Mouse (Mus musculus) midbrain, embryonic 12.5 days (tissue): ENCODE results near the gene Zswim4. TPM values are rescaled to one million over a fixed set of nuclear protein-coding genes. Genes with fewer than 3 reads are reported as not detected.
"Not testable (repeated sequence)": the region's sequence is repeated elsewhere in the genome, so short reads cannot be mapped to it uniquely, and the experiment has no call there.

Experiments used
- ATAC-seq: fragments of 200-750 bp; cut with Nextera tagmentation; 2 replicates; pipeline ENCODE4 v1.8.0; 2017; ENCODE audit warnings: low read depth, moderate TSS enrichment, moderate library complexity; ENCODE audit not compliant: low FRiP score
- H3K27ac ChIP-seq: fragments of 300-500 bp; sonication (generic); replicated peaks from 2 replicates; pipeline ENCODE4 v1.5.1; 2016; ENCODE audit warnings: mild to moderate bottlenecking
- H3K27me3 ChIP-seq: fragments of 300-500 bp; sonication (generic); 2 replicates; pipeline ENCODE4 v1.6.1; 2016; ENCODE audit warnings: mild to moderate bottlenecking
- H3K36me3 ChIP-seq: fragments of 300-500 bp; sonication (generic); 2 replicates; pipeline ENCODE4 v1.6.1; 2016
- H3K4me1 ChIP-seq: fragments of 300-500 bp; sonication (generic); 2 replicates; pipeline ENCODE4 v1.6.1; 2016
- H3K4me2 ChIP-seq: fragments of 300-500 bp; sonication (generic); replicated peaks from 2 replicates; pipeline ENCODE4 v1.6.1; 2016; ENCODE audit warnings: mild to moderate bottlenecking, moderate library complexity
- H3K4me3 ChIP-seq: fragments of 300-500 bp; sonication (generic); 2 replicates; pipeline ENCODE4 v1.5.1; 2016; ENCODE audit warnings: mild to moderate bottlenecking
- H3K9ac ChIP-seq: fragments of 300-500 bp; sonication (generic); replicated peaks from 2 replicates; pipeline ENCODE4 v1.6.1; 2016; ENCODE audit warnings: mild to moderate bottlenecking, moderate library complexity
- H3K9me3 ChIP-seq: fragments of 300-500 bp; sonication (generic); 2 replicates; pipeline ENCODE4 v1.6.1; 2016; ENCODE audit warnings: mild to moderate bottlenecking
- WGBS: fragments of 180-500 bp; shearing (Covaris S2); methylation state at CpG from one replicate; pipeline ENCODE4 v1.1.7; 2016; 5-methylcytosine and 5-hydroxymethylcytosine counted together
- polyA plus RNA-seq: library from polyadenylated mRNA; unstranded; fragments of >200 nt; fragmentation: Nextera tagmentation; extraction: Ambion mirVana; gene quantifications from 2 replicates; pipeline ENCODE4 v1.2.1, GENCODE M21; 2016

Gene Zswim4
- 55.3 and 55.7 TPM in 2 replicates for polyA plus RNA-seq

DNA sequence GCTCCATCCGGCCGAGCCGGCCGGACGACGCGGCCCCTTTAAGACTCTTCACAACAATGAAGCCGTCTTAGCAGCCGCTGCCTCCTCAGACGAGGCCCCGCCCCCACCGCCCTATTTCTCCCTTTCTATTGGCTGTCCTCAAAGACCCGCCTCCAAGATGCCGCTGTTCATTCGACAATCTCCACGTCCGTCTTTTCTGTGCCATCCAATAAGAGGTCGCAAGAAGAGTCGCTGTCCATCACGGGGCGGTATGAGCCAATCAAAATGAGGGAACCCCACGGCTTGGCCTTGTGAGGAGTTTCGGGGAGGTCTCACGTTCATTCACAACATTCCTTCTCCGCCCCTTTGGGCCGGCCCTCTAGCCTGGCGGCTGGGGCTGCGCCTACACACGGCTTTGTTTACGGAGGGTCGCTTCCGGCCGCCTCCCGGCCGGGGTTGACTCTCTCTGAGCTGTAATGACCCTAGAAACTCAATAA lies at the start of gene Zswim4:
TSS of gene Zswim4 (minus strand) at position 58 of the 476 bp plus-strand sequence.
- peak; percentile 98 for ATAC-seq
- 0% methylated on average over 35 of the region's 35 CpGs for WGBS
- Histone ChIP-seq H3K27ac (peak within 1 kb of the TSS; percentile 81), H3K27me3 (no peaks in the 10 kb centered on the region), H3K4me2 (peak within 1 kb of the TSS; percentile 72), H3K9ac (peak within 1 kb of the TSS; percentile 95), H3K4me3 (peak within 1 kb of the TSS; percentile 91), H3K36me3 (peaks cover 30% of the 10 kb centered on the region), H3K9me3 (no peaks in the 10 kb centered on the region), H3K4me1 (peaks cover 28% of the 10 kb centered on the region)

DNA sequence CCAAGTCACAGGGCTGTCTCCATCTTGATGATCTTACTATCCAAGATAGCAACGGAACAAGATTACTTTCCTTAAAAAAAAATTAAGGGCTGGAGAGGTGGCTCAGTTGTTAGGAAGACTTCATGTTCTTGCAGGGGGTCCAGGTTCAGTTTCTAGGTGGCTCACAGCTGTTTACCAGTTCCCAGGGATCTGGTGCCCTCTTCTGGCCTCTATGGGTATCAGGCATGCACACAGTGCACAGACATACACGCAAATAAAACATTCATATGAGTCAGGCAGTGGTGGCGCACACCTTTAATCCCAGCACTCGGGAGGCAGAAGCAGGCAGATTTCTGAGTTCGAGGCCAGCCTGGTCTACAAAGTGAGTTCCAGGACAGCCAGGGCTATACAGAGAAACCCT lies 48.8 kb upstream of the Zswim4 start:
- not testable (repeated sequence) for H3K27me3 ChIP-seq, H3K9ac ChIP-seq, H3K9me3 ChIP-seq, ATAC-seq, H3K4me1 ChIP-seq, H3K36me3 ChIP-seq, H3K4me3 ChIP-seq, H3K4me2 ChIP-seq, H3K27ac ChIP-seq
- 62% methylated on average over 5 of the region's 5 CpGs for WGBS

DNA sequence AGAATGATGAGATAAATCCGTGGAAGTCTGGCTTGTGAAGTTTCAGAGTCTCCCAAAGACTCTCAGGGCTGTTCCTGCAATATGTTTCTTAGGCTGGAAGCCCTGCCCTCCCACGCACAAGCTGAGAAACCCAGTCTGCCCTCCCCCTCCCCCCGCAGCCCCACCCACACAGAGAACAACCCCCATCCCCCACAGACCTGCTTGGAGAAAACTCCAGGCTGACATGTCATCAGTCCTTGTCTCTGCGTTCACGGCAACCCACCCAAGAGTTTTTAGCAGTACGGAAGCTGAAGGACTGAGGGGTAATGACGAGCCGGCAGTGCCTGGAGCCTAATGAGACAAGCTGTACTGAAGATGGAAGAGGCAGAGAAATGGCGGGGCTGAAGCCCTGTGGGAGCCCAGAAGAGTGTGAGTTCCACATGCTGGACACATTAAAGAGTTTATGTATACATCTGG lies 47.8 kb upstream of the Zswim4 start:
- 54% methylated on average over 9 of the region's 9 CpGs for whole genome bisulfite sequencing
- no peak overlapping the region for H3K4me3 ChIP-seq

DNA sequence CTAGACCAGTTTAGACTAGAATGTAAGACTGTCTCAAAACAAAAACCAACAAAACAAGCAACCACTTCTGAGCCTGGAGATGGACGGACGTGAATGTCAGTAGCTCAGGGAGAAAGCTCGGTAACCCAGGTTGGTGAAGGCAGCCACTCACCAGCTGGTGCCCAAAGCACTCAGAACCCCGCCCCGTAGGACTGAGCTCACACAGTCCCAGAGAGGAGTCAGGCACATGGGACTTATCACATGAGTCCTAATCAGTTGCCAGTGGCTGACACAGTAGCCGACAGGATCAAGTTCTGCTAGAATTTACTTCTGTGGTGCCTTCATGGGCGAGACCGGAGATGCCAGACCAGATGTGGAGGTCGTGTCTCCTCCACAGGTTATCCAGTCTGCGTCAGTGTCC lies 43.9 kb upstream of the Zswim4 start:
- no peaks in the 10 kb centered on the region for H3K4me1 ChIP-seq
- ATAC-seq = no peak
- no peak overlapping the region for H3K27ac ChIP-seq
- H3K9me3 ChIP-seq = no peaks in the 10 kb centered on the region
- no peaks in the 10 kb centered on the region for H3K36me3 ChIP-seq
- no peak overlapping the region for H3K9ac ChIP-seq
- WGBS = 81% methylated on average over 10 of the region's 10 CpGs
- H3K4me3 ChIP-seq = no peak overlapping the region
- no peaks in the 10 kb centered on the region; the same call in none of the 2 replicates for H3K27me3 ChIP-seq
- H3K4me2 ChIP-seq = no peak overlapping the region

More for the DNA sequence above, 47.8 kb upstream of the Zswim4 start:
- no peak overlapping the region for H3K27ac ChIP-seq
- H3K9ac ChIP-seq = no peak overlapping the region
- H3K4me1 ChIP-seq = no peaks in the 10 kb centered on the region
- no peaks in the 10 kb centered on the region; the same call in 1 of the 2 replicates for H3K27me3 ChIP-seq
- no peaks in the 10 kb centered on the region for H3K36me3 ChIP-seq
- no peak for ATAC-seq
- H3K4me2 ChIP-seq = no peak overlapping the region
- no peaks in the 10 kb centered on the region for H3K9me3 ChIP-seq

DNA sequence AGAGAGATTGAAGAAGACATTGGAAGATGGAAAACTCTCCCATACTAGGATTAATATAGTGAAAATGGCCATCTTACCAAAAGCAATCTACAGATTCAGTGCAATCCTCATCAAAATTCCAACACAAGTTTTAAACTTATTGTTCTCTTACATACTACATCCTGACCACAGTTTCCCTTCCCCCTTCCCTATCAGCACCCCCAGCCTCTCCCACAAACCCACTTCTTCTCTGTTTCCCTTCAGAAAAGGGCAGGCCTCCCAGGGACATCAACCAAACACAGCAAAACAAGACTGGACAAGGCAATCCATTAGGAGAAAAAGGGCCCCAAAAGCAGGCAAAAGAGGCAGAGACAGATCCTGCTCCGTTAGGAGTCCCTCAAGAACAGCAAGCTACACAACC lies 39.6 kb upstream of the Zswim4 start:
- Histone ChIP-seq H3K4me1 (no peaks in the 10 kb centered on the region), H3K36me3 (no peaks in the 10 kb centered on the region), H3K27me3 (no peaks in the 10 kb centered on the region; the same call in none of the 2 replicates), H3K4me2 (no peak overlapping the region), H3K9ac (no peak overlapping the region), H3K9me3 (no peaks in the 10 kb centered on the region), H3K4me3 (no peak overlapping the region), H3K27ac (no peak overlapping the region)
- ATAC-seq = no peak
- 62% methylated on average over 1 of the region's 1 CpGs for WGBS

DNA sequence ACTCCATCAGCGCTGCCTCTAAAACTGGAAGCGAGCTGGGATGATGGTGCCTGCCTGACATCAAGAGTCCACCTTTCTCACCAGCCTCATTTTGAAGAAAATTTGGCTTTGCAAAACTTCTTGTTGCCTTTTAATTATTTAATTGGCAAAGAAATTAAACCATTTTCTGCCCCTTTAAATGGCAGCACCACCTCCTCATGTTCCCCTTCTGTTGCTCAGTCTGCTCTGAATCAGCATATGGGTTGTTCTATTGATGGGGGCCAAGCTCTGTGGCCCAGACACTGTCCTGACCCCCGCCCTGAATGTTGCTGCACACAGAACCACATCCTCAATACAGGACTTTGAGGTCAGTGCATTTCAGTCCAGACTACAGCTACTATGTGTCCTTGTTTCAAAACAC lies 37.1 kb upstream of the Zswim4 start:
- WGBS = 85% methylated on average over 3 of the region's 3 CpGs
- H3K9me3 ChIP-seq = no peaks in the 10 kb centered on the region
- H3K36me3 ChIP-seq = no peaks in the 10 kb centered on the region
- no peak overlapping the region for H3K4me3 ChIP-seq
- no peak overlapping the region for H3K4me2 ChIP-seq
- H3K27ac ChIP-seq = no peak overlapping the region
- H3K27me3 ChIP-seq = no peaks in the 10 kb centered on the region; the same call in 1 of the 2 replicates
- no peak for ATAC-seq
- peaks cover 10% of the 10 kb centered on the region for H3K4me1 ChIP-seq
- 0 out of 2 replicates have a peak overlapping the region, but pooled peaks have one; percentile 34 for H3K9ac ChIP-seq

DNA sequence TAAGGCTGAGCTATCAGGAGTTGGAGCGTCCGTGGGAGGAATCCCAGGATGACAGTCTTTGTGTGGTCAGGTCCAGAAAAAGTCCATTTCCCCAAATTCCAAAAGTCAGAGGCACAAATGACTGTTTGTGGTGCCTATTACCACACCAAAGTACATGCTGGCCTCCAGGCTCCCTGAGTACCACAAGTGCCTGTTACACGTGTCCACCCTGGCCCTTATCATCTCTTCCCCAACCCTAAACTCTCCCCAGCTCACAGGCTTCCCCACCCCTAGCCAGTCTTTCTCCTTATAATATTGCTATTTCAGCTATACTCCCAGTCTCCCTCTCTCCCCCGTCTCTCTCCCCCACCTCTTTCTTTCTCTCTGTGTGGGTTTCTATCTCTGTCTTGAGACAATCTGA lies 35.4 kb upstream of the Zswim4 start:
- Histone ChIP-seq H3K9me3 (no peaks in the 10 kb centered on the region), H3K9ac (no peak overlapping the region), H3K4me2 (no peak overlapping the region), H3K4me3 (no peak overlapping the region), H3K27me3 (no peaks in the 10 kb centered on the region; the same call in 1 of the 2 replicates), H3K27ac (no peak overlapping the region), H3K4me1 (peaks cover 10% of the 10 kb centered on the region), H3K36me3 (no peaks in the 10 kb centered on the region)
- ATAC-seq = no peak
- whole genome bisulfite sequencing = 83% methylated on average over 4 of the region's 4 CpGs

DNA sequence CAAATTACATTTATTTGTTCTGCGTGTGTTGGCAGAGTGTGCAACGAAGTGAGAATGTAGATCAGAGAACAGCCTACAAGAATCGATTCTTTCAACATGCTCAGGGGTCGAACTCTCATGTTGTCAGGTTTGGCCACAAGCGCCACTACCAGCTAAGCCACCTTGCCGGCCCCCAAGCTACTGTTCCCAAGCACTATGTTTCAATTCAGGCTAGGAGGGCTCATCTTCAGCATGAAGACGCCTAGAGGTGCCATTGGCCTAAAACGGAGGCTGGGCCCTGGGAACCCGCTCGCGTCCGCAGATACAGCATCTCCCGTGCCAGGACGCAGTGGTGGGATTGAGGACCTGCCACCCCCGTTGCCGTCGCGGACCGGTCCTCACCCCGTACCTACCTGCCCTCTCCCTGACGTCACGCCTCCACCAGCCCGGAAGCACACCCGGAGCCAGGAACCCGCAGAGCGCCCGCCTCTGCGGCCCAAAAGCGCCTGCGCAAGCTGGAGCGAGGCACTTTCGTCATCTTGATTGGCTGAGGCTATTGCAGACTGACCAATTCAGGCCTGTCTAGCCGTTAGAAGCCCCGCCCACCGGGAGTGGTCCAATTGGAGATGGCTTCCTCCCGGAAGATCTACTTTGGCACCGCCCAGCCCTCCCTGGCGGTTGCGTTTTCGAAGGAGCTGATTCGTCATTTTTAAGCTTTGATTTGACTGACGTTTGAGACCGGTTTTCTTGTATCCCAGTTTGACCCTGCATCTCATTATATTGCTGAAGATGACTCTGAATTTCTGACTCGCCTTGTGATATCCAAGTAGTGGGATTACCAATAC lies 33.3 kb upstream of the Zswim4 start, which contains the start of gene Ccdc130:
TSS of gene Ccdc130 (minus strand) at position 431 of the 824 bp plus-strand sequence.
- Histone ChIP-seq H3K9me3 (no peaks in the 10 kb centered on the region), H3K4me1 (peaks cover 10% of the 10 kb centered on the region), H3K4me3 (peak within 1 kb of the TSS; percentile 68), H3K9ac (peak within 1 kb of the TSS; percentile 75), H3K4me2 (peak within 1 kb of the TSS; percentile 88), H3K36me3 (peaks cover 20% of the 10 kb centered on the region), H3K27ac (peak within 1 kb of the TSS; percentile 69), H3K27me3 (no peaks in the 10 kb centered on the region)
- ATAC-seq = peak; percentile 99
- under 1% methylated on average over 43 of the region's 44 CpGs for WGBS

DNA sequence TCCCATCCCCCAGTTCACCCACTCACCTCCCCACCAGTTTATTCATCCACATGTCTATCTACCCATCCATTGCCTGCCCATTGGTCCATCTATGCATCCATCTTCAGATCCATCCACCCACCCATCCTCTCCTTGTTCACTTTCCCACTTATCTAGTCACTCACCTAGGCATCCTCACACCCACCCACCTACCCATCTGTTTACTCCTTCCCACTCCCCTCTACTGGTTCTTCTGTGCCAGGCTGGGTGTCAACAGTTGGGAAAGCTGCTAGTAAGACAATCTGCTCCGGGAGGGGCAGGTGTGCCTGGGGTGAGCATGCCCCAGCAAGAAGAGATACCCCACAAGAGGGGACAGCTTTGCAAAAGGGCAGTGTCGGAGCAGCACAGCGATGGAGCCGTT lies 24.2 kb upstream of the Zswim4 start:
- Histone ChIP-seq H3K4me2 (no peak overlapping the region), H3K9ac (no peak overlapping the region), H3K27me3 (no peaks in the 10 kb centered on the region), H3K36me3 (peaks cover 80% of the 10 kb centered on the region), H3K27ac (no peak overlapping the region), H3K4me1 (peaks cover 12% of the 10 kb centered on the region), H3K9me3 (no peaks in the 10 kb centered on the region), H3K4me3 (no peak overlapping the region)
- no peak for ATAC-seq
- WGBS = 94% methylated on average over 4 of the region's 4 CpGs

DNA sequence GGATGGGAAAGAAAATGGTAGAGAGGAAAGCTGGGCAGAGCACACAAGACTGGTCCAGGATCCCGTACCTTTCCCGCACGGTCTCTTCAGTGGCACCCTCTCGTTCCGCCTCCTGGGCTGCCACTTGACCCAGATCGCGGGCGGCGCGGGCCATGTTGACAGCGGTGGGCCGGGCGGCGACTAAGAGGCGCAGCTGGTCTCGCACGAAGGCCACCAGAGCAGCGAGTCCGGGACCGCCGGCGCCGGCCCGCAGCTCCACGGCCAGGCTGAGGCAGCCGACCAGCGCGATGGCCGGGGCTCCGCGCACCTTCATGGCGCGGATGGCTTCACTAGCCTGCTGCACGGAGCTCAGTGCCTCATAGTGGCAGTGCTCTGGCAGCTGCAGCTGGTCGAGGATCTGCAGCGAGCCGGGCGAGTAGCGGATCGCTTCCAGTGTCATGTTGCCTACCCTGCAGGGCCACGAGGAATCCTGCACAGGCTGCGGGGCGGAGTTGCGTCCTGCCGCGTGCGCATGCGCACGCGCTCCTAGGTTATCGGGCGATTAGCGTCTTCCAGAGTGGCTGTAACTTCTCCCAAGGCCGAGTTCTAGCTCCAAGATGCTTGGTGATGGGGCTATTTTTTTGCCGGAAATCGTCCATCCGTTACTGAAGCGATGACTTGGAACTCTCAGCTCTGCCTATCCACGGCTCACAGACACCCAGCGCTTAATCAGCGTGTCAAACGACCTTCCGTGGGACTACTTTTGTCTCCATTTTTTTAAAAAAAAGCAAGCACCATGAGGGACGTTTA lies 20.2 kb upstream of the Zswim4 start, which contains the start of gene Mri1:
TSS of gene Mri1 (minus strand) at position 505 of the 789 bp plus-strand sequence.
- H3K4me1 ChIP-seq = peaks cover 15% of the 10 kb centered on the region
- H3K36me3 ChIP-seq = peaks cover 73% of the 10 kb centered on the region
- H3K9me3 ChIP-seq = no peaks in the 10 kb centered on the region
- H3K27ac ChIP-seq = peak within 1 kb of the TSS; percentile 91
- H3K4me3 ChIP-seq = peak within 1 kb of the TSS; percentile 85
- peak; percentile 90 for ATAC-seq
- H3K9ac ChIP-seq = peak within 1 kb of the TSS; percentile 77
- no peaks in the 10 kb centered on the region for H3K27me3 ChIP-seq
- under 1% methylated on average over 61 of the region's 64 CpGs for WGBS
- H3K4me2 ChIP-seq = peak within 1 kb of the TSS; percentile 91

DNA sequence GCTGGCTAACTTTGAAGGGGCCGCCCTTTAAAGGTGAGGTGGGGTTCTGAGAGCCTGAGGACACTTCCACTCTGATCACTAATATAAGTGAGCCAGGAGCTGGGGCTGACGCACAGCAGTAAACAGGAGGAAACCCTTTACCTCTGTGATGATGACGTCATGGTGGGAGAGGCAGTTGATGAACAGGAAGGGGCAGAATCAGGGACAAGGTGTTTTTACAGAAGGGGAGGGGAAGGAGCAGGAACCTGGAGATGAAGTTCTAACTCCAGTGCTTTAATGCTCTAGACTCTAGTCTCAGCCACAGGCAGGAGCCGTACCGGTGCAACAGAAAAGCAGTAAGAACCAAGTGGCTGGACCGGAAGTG lies 19.6 kb upstream of the Zswim4 start:
- Histone ChIP-seq H3K4me2 (peak overlapping the region; percentile 91), H3K4me3 (peak overlapping the region; percentile 85), H3K9ac (peak overlapping the region; percentile 77), H3K27me3 (no peaks in the 10 kb centered on the region), H3K9me3 (no peaks in the 10 kb centered on the region), H3K27ac (peak overlapping the region; percentile 91), H3K36me3 (peaks cover 73% of the 10 kb centered on the region), H3K4me1 (peaks cover 15% of the 10 kb centered on the region)
- ATAC-seq = peak; percentile 14; the same call in 1 of the 2 replicates
- WGBS = 18% methylated on average over 6 of the region's 6 CpGs
